Mouse (Mus musculus): ENCODE measurements at regions not wholly inside any gene's neighbourhood (a gene's known extent, or its start where the extent isn't known, plus 50 kb on each side); places are given as distances from the start of the nearest gene placed in this dataset.

- in situ Hi-C loops (cut with MboI, MseI) = loop anchor here (10.0 kb wide), 1 partner anchor 67 kb away; no protein-coding TSS in a partner anchor
Observed at GRCm38 (mm10) chr13:24527812-24528531, 54.0 kb upstream of the Ripor2 start.
